27 mouse cellular contexts compared by ENCODE assay signal in genomic region chr8:116164989-116165299, GRCm38 (mm10).
DNase-seq lines count a peak whose midpoint lies in the region; ATAC-seq and TF ChIP-seq lines count a peak whose summit lies in the region.
"Had no signal": no experiment of that assay in that cellular context is flagged by ENCODE, and none has a peak within 500 bp of the region (broad histone marks: within the 10 kb centered on the region; RNA-seq: fewer than 3 reads in every experiment).

No protein-coding gene starts in this region.

- H3K27ac ChIP-seq in forebrain, embryonic 11.5 days (ENCODE audit: low read depth, low read length), result peak overlapping the region; percentile 50; the same call in 1 of the 2 replicates
- H3K27ac ChIP-seq in forebrain, embryonic 16.5 days (ENCODE audit: low read length), result no peak overlapping the region
- peak overlapping the region; percentile 62; the same call in 1 of the 2 replicates for H3K27ac ChIP-seq in hindbrain, embryonic 13.5 days
- H3K27ac ChIP-seq in midbrain, embryonic 14.5 days (replicated peaks; ENCODE audit: low read depth, low read length), result peak overlapping the region; percentile 57; the same call in 1 of the 2 replicates
- H3K27ac ChIP-seq in liver, postnatal 0 days (ENCODE audit: low read depth), result no peak overlapping the region
- H3K27ac ChIP-seq in kidney, embryonic 16.5 days (ENCODE audit: low read length), result no peak overlapping the region
- H3K27ac ChIP-seq: embryonic facial prominence, embryonic 15.5 days; heart, embryonic 10.5 days; liver, embryonic 13.5 days; lung, embryonic 15.5 days; stomach, embryonic 15.5 days had no signal

- H3K9me3 ChIP-seq in forebrain, embryonic 11.5 days (ENCODE audit: control insufficient read depth, low read length), result no peaks in the 10 kb centered on the region
- no peaks in the 10 kb centered on the region for H3K9me3 ChIP-seq in forebrain, embryonic 16.5 days (ENCODE audit: control insufficient read depth, low read length)
- H3K9me3 ChIP-seq in hindbrain, embryonic 13.5 days, result no peaks in the 10 kb centered on the region
- no peaks in the 10 kb centered on the region for H3K9me3 ChIP-seq in midbrain, embryonic 14.5 days (ENCODE audit: control insufficient read depth, low read length)
- H3K9me3 ChIP-seq in liver, postnatal 0 days (ENCODE audit: low read length), result no peaks in the 10 kb centered on the region
- H3K9me3 ChIP-seq in kidney, embryonic 16.5 days (ENCODE audit: low read length), result no peaks in the 10 kb centered on the region
- H3K9me3 ChIP-seq: embryonic facial prominence, embryonic 15.5 days; heart, embryonic 10.5 days; liver, embryonic 13.5 days; lung, embryonic 15.5 days; stomach, embryonic 15.5 days had no signal

- no peak for ATAC-seq in forebrain, embryonic 11.5 days (replicated peaks; ENCODE audit: low FRiP score)
- no peak for ATAC-seq in forebrain, embryonic 16.5 days
- ATAC-seq in hindbrain, embryonic 13.5 days (ENCODE audit: low FRiP score), result 0 out of 2 replicates have a peak, but pooled peaks have one; percentile 46
- ATAC-seq in midbrain, embryonic 14.5 days (ENCODE audit: low FRiP score, low TSS enrichment), result no peak
- no peak for ATAC-seq in liver, postnatal 0 days
- ATAC-seq in kidney, embryonic 16.5 days (ENCODE audit: low FRiP score, low TSS enrichment), result no peak
- ATAC-seq: activated CD4-positive, CD25-positive, alpha-beta regulatory T cell, adult 4 months; CD4-positive, CD25-positive, alpha-beta regulatory T cell, adult 4 months; Patski had no signal

- H3K27me3 ChIP-seq in forebrain, embryonic 11.5 days (ENCODE audit: control insufficient read depth, insufficient read depth, low read length), result no peaks in the 10 kb centered on the region
- no peaks in the 10 kb centered on the region for H3K27me3 ChIP-seq in forebrain, embryonic 16.5 days (replicated peaks; ENCODE audit: control insufficient read depth, insufficient read depth, low read length)
- no peaks in the 10 kb centered on the region for H3K27me3 ChIP-seq in hindbrain, embryonic 13.5 days
- H3K27me3 ChIP-seq in midbrain, embryonic 14.5 days (ENCODE audit: control insufficient read depth, insufficient read depth, low read length), result no peaks in the 10 kb centered on the region
- H3K27me3 ChIP-seq in liver, postnatal 0 days (ENCODE audit: insufficient read depth, low read length), result no peaks in the 10 kb centered on the region
- no peaks in the 10 kb centered on the region for H3K27me3 ChIP-seq in kidney, embryonic 16.5 days (ENCODE audit: insufficient read depth, low read length)
- H3K27me3 ChIP-seq: liver, embryonic 13.5 days; stomach, embryonic 15.5 days had no signal

- TF ChIP-seq EP300 in liver, postnatal 0 days (IDR thresholded peaks at IDR 0.05; ENCODE audit: low read depth), result no peak

- H3K36me3 ChIP-seq in forebrain, embryonic 11.5 days (ENCODE audit: control insufficient read depth, insufficient read depth, low read length), result no peaks in the 10 kb centered on the region
- H3K36me3 ChIP-seq in forebrain, embryonic 16.5 days (ENCODE audit: control insufficient read depth, insufficient read depth), result no peaks in the 10 kb centered on the region
- no peaks in the 10 kb centered on the region for H3K36me3 ChIP-seq in hindbrain, embryonic 13.5 days
- H3K36me3 ChIP-seq in midbrain, embryonic 14.5 days (ENCODE audit: control insufficient read depth, insufficient read depth, low read length), result no peaks in the 10 kb centered on the region
- H3K36me3 ChIP-seq in liver, postnatal 0 days (replicated peaks; ENCODE audit: insufficient read depth, low read length), result no peaks in the 10 kb centered on the region
- no peaks in the 10 kb centered on the region for H3K36me3 ChIP-seq in kidney, embryonic 16.5 days (ENCODE audit: insufficient read depth, low read length)
- H3K36me3 ChIP-seq: embryonic facial prominence, embryonic 15.5 days; heart, embryonic 10.5 days; liver, embryonic 13.5 days; lung, embryonic 15.5 days; stomach, embryonic 15.5 days had no signal

- no peak for TF ChIP-seq POLR2A in brain, embryonic 14.5 days (IDR thresholded peaks at IDR 0.05; ENCODE audit: borderline replicate concordance, extremely low read depth, insufficient read depth, insufficient read length, poor library complexity, severe bottlenecking)

- WGBS in forebrain, embryonic 11.5 days, result 21% methylated on average over 8 of the region's 8 CpGs
- WGBS in forebrain, embryonic 16.5 days, result 4% methylated on average over 8 of the region's 8 CpGs
- 16% methylated on average over 8 of the region's 8 CpGs for WGBS in hindbrain, embryonic 13.5 days
- 14% methylated on average over 8 of the region's 8 CpGs for WGBS in midbrain, embryonic 14.5 days
- 40% methylated on average over 8 of the region's 8 CpGs for WGBS in liver, postnatal 0 days (ENCODE audit: insufficient replicate concordance)
- 14% methylated on average over 8 of the region's 8 CpGs for WGBS in kidney, embryonic 16.5 days

- no peak overlapping the region for H3K9ac ChIP-seq in forebrain, embryonic 11.5 days (ENCODE audit: low read length)
- no peak overlapping the region for H3K9ac ChIP-seq in forebrain, embryonic 16.5 days (replicated peaks; ENCODE audit: low read depth, low read length)
- no peak overlapping the region for H3K9ac ChIP-seq in hindbrain, embryonic 13.5 days
- H3K9ac ChIP-seq in midbrain, embryonic 14.5 days (replicated peaks; ENCODE audit: low read length), result no peak overlapping the region
- no peak overlapping the region for H3K9ac ChIP-seq in liver, postnatal 0 days (replicated peaks)
- no peak overlapping the region for H3K9ac ChIP-seq in kidney, embryonic 16.5 days (replicated peaks; ENCODE audit: low read length)
- H3K9ac ChIP-seq: embryonic facial prominence, embryonic 15.5 days; liver, embryonic 13.5 days; lung, embryonic 15.5 days; stomach, embryonic 15.5 days had no signal

- no peak overlapping the region for H3K4me2 ChIP-seq in forebrain, embryonic 11.5 days (ENCODE audit: low read depth, low read length, severe bottlenecking)
- H3K4me2 ChIP-seq in forebrain, embryonic 16.5 days (ENCODE audit: low read length), result no peak overlapping the region
- peak overlapping the region; percentile 30 for H3K4me2 ChIP-seq in hindbrain, embryonic 13.5 days
- H3K4me2 ChIP-seq in midbrain, embryonic 14.5 days (ENCODE audit: low read length), result peak overlapping the region; percentile 34
- H3K4me2 ChIP-seq in liver, postnatal 0 days (ENCODE audit: low read depth, low read length), result no peak overlapping the region
- no peak overlapping the region for H3K4me2 ChIP-seq in kidney, embryonic 16.5 days (replicated peaks; ENCODE audit: low read depth, low read length)
- H3K4me2 ChIP-seq: embryonic facial prominence, embryonic 15.5 days; liver, embryonic 13.5 days; lung, embryonic 15.5 days; stomach, embryonic 15.5 days had no signal

- peaks cover 2% of the 10 kb centered on the region; the same call in 1 of the 2 replicates for H3K4me1 ChIP-seq in forebrain, embryonic 11.5 days (replicated peaks; ENCODE audit: control insufficient read depth, insufficient read depth, low read length)
- 0 out of 2 replicates have a peak, but pooled peaks cover 7% of the 10 kb centered on the region for H3K4me1 ChIP-seq in forebrain, embryonic 16.5 days (replicated peaks; ENCODE audit: control insufficient read depth, insufficient read depth, low read length)
- H3K4me1 ChIP-seq in hindbrain, embryonic 13.5 days (replicated peaks), result peaks cover 15% of the 10 kb centered on the region
- H3K4me1 ChIP-seq in midbrain, embryonic 14.5 days (ENCODE audit: control insufficient read depth, insufficient read depth, low read length), result peaks cover 6% of the 10 kb centered on the region
- no peaks in the 10 kb centered on the region for H3K4me1 ChIP-seq in liver, postnatal 0 days (ENCODE audit: insufficient read depth)
- 0 out of 2 replicates have a peak, but pooled peaks cover 4% of the 10 kb centered on the region for H3K4me1 ChIP-seq in kidney, embryonic 16.5 days (ENCODE audit: insufficient read depth, low read length)
- H3K4me1 ChIP-seq: embryonic facial prominence, embryonic 15.5 days; heart, embryonic 10.5 days; liver, embryonic 13.5 days; lung, embryonic 15.5 days; stomach, embryonic 15.5 days had no signal

- H3K4me3 ChIP-seq in forebrain, embryonic 11.5 days (ENCODE audit: low read depth, low read length), result no peak overlapping the region
- no peak overlapping the region for H3K4me3 ChIP-seq in forebrain, embryonic 16.5 days (replicated peaks; ENCODE audit: low read length)
- no peak overlapping the region for H3K4me3 ChIP-seq in hindbrain, embryonic 13.5 days
- no peak overlapping the region for H3K4me3 ChIP-seq in midbrain, embryonic 14.5 days (replicated peaks; ENCODE audit: low read depth, low read length)
- H3K4me3 ChIP-seq in liver, postnatal 0 days (ENCODE audit: low read depth, low read length), result no peak overlapping the region
- no peak overlapping the region for H3K4me3 ChIP-seq in kidney, embryonic 16.5 days (ENCODE audit: low read length)
- H3K4me3 ChIP-seq: embryonic facial prominence, embryonic 15.5 days; heart, embryonic 10.5 days; liver, embryonic 13.5 days; lung, embryonic 15.5 days; stomach, embryonic 15.5 days had no signal

- DNase-seq in forebrain, embryonic 11.5 days (ENCODE audit: low spot score), result no peak
- peak; percentile 69 for DNase-seq in brain, embryonic 14.5 days (ENCODE audit: low read depth)
- peak; percentile 49 for DNase-seq in midbrain, embryonic 14.5 days
- no peak for DNase-seq in adrenal gland, adult (ENCODE audit: inconsistent age in 2 of 2, low spot score in 1 of 2)
- no peak for DNase-seq in liver, postnatal 0 days
- DNase-seq: adrenal gland, postnatal 36 days; cerebellum, adult 2 months; cerebellum, postnatal 36 days; heart, postnatal 10 days; kidney, adult 2 months; kidney, postnatal 14 days; left cerebral cortex, postnatal 4 days; liver, embryonic 13.5 days; lung, postnatal 4 days; right cerebral cortex, postnatal 25 days; thymus, adult 18-20 months; thymus, postnatal 4 days had no signal

- no peak for TF ChIP-seq CTCF in brain, embryonic 14.5 days (IDR thresholded peaks at IDR 0.05; ENCODE audit: borderline replicate concordance, extremely low read depth, insufficient read depth, insufficient read length)
- TF ChIP-seq CTCF in liver, postnatal 0 days (IDR thresholded peaks at IDR 0.05; ENCODE audit: low read depth), result no peak

Comparison
In these comparisons a context has a peak if more than half of its experiments do, and no peak if none do; other contexts are left out.
1. H3K27ac ChIP-seq: peak in forebrain, embryonic 11.5 days (single experiment), hindbrain, embryonic 13.5 days (single experiment) and midbrain, embryonic 14.5 days (single experiment); none in forebrain, embryonic 16.5 days (single experiment), liver, postnatal 0 days (single experiment) and kidney, embryonic 16.5 days (single experiment).
2. DNase-seq: peak in brain, embryonic 14.5 days (single experiment) and midbrain, embryonic 14.5 days (single experiment); none in forebrain, embryonic 11.5 days (single experiment), adrenal gland, adult (0 of 2) and liver, postnatal 0 days (single experiment).
3. H3K4me2 ChIP-seq: peak in hindbrain, embryonic 13.5 days (single experiment) and midbrain, embryonic 14.5 days (single experiment); none in forebrain, embryonic 11.5 days (single experiment), forebrain, embryonic 16.5 days (single experiment), liver, postnatal 0 days (single experiment) and kidney, embryonic 16.5 days (single experiment).